Mouse (Mus musculus) kidney, adult 2 months (tissue): Measurements from ENCODE around the gene Wfdc13. TPM values are rescaled to one million over a fixed set of nuclear protein-coding genes. Genes with fewer than 3 reads are reported as not detected.

ENCODE experiments used
- DNase-seq: peaks from one replicate; pipeline ENCODE4 v3.0.0; 2021
- H3K27ac ChIP-seq: fragments of 200-500 bp; 2 replicates; pipeline ENCODE4 v1.5.1; 2012; ENCODE audit warnings: low read depth, low read length, control low read depth, inconsistent platforms; ENCODE audit not compliant: insufficient read depth
- H3K27me3 ChIP-seq: fragments of 200-500 bp; replicated peaks from 2 replicates; pipeline ENCODE4 v1.6.1; 2012; ENCODE audit warnings: mild to moderate bottlenecking, moderate library complexity, low read length, inconsistent platforms; ENCODE audit not compliant: control insufficient read depth, insufficient read depth
- H3K36me3 ChIP-seq: fragments of 200-500 bp; 2 replicates; pipeline ENCODE4 v1.6.1; 2012; ENCODE audit warnings: mild to moderate bottlenecking, moderate library complexity, low read length, inconsistent platforms; ENCODE audit not compliant: control insufficient read depth, insufficient read depth
- H3K4me1 ChIP-seq: fragments of 200-500 bp; 2 replicates; pipeline ENCODE4 v1.6.1; 2011; ENCODE audit warnings: low read length; ENCODE audit not compliant: control insufficient read depth, insufficient read depth
- H3K4me3 ChIP-seq: fragments of 200-500 bp; 2 replicates; pipeline ENCODE4 v1.5.1; 2011; ENCODE audit warnings: mild to moderate bottlenecking, low read depth, low read length, control low read depth; ENCODE audit not compliant: insufficient read depth
- CTCF ChIP-seq: fragments of 200-500 bp; conservative IDR thresholded peaks from 2 replicates; pipeline ENCODE4 v1.5.1; 2011; ENCODE audit warnings: low read depth, mild to moderate bottlenecking, control low read depth, low read length, moderate library complexity, mixed read lengths; ENCODE audit not compliant: insufficient read depth, insufficient read length
- POLR2A ChIP-seq: fragments of 200-500 bp; IDR thresholded peaks from one replicate; pipeline ENCODE4 v1.6.1; 2011; ENCODE audit warnings: low read depth, low read length, control low read depth
- WGBS: fragments of 180-500 bp; shearing (Covaris S2); methylation state at CpG from one replicate; pipeline ENCODE4 v1.1.7; 2018; 5-methylcytosine and 5-hydroxymethylcytosine counted together
- polyA plus RNA-seq: library from polyadenylated mRNA; depleted of rRNA; stranded (reverse); fragments of >200 nt; gene quantifications from 2 replicates; pipeline ENCODE4 v1.2.3, GENCODE M21; 2012

Wfdc13 gene
- polyA plus RNA-seq, 1 experiment = not detected

DNA sequence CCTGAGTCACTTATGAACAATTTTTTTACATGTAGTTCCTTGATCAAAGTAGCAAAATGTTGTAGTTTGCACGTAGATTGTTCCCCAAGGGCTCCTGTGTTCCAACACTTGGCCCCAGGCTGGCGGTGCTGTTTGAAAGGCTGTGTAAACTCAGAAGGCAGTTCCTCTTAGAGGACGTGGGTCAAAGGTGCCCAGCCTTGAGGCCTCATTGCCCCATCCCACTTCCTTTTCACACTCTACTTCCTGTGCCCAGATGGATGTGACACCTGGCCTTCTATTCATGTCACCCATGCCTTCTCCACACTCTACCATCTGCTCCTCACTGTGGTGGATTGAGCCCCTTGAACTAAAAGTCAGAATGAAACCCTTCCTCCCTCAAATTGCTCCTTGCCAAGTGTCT lies 5.0 kb upstream of the Wfdc13 start:
- no peaks in the 10 kb centered on the region for H3K36me3 ChIP-seq
- peaks cover 5% of the 10 kb centered on the region; the same call in 1 of the 2 replicates for H3K4me1 ChIP-seq
- no peak overlapping the region for H3K27ac ChIP-seq
- WGBS = 71% methylated on average over 3 of the region's 3 CpGs
- TF ChIP-seq POLR2A = no peak
- no peak for TF ChIP-seq CTCF
- no peak for DNase-seq
- no peak overlapping the region for H3K4me3 ChIP-seq
- H3K27me3 ChIP-seq = no peaks in the 10 kb centered on the region

- TF ChIP-seq POLR2A = no peak
- TF ChIP-seq CTCF = no peak
- H3K4me1 ChIP-seq = no peaks in the 10 kb centered on the region
- no peaks in the 10 kb centered on the region for H3K27me3 ChIP-seq
- no peaks in the 10 kb centered on the region for H3K36me3 ChIP-seq
- no peak within 1 kb of the TSS for H3K27ac ChIP-seq
- no peak for DNase-seq
- H3K4me3 ChIP-seq = no peak within 1 kb of the TSS
- WGBS = 69% methylated on average over 4 of the region's 4 CpGs
Observed at GRCm38 (mm10) chr2:164698201-164698600, 13.3 kb downstream of the Wfdc13 start, which contains the start of gene Spint4. TSS of gene Spint4 (plus strand) at chr2:164698501.

- 67% methylated on average over 5 of the region's 5 CpGs for WGBS
- no peak overlapping the region for H3K27ac ChIP-seq
- H3K36me3 ChIP-seq = no peaks in the 10 kb centered on the region
- no peaks in the 10 kb centered on the region for H3K4me1 ChIP-seq
- no peaks in the 10 kb centered on the region for H3K27me3 ChIP-seq
- DNase-seq = no peak
- TF ChIP-seq CTCF (no peak), POLR2A (no peak)
- H3K4me3 ChIP-seq = no peak overlapping the region
Observed at GRCm38 (mm10) chr2:164700959-164701358, 16.1 kb downstream of the Wfdc13 start.

- H3K36me3 ChIP-seq = no peaks in the 10 kb centered on the region
- H3K27ac ChIP-seq = no peak overlapping the region
- no peak overlapping the region for H3K4me3 ChIP-seq
- TF ChIP-seq POLR2A = no peak
- no peak for TF ChIP-seq CTCF
- 86% methylated on average over 5 of the region's 5 CpGs for WGBS
- H3K4me1 ChIP-seq = no peaks in the 10 kb centered on the region
- H3K27me3 ChIP-seq = no peaks in the 10 kb centered on the region
- DNase-seq = no peak
Observed at GRCm38 (mm10) chr2:164701761-164702160, 16.9 kb downstream of the Wfdc13 start.

DNA sequence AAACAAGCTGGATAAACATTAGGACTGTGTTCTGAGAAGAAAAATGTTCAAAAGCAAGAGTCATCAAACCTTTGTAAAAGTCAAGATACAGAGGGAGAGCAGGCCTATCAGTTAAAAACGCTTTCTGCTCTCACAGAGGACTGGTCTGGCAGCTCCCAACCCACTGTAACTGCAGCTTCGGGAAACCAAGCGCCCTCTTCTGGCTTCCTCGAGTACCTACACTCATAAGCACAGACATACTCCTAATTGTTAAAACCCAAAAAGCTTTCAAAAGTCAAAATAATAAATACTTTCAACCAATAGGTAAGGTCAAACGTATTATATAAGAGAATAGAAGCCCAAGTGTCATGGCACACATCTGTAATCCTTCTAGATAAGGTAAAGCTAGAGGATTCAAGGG lies 19.3 kb downstream of the Wfdc13 start:
- no peak for DNase-seq
- Histone ChIP-seq H3K4me1 (no peaks in the 10 kb centered on the region), H3K27me3 (no peaks in the 10 kb centered on the region), H3K36me3 (no peaks in the 10 kb centered on the region), H3K4me3 (no peak overlapping the region), H3K27ac (no peak overlapping the region)
- WGBS = 83% methylated on average over 5 of the region's 5 CpGs
- TF ChIP-seq CTCF (no peak), POLR2A (no peak)

- H3K4me1 ChIP-seq = no peaks in the 10 kb centered on the region
- no peaks in the 10 kb centered on the region for H3K36me3 ChIP-seq
- H3K4me3 ChIP-seq = no peak overlapping the region
- no peak for DNase-seq
- no peak overlapping the region for H3K27ac ChIP-seq
- H3K27me3 ChIP-seq = no peaks in the 10 kb centered on the region
- 92% methylated on average over 6 of the region's 6 CpGs for WGBS
- TF ChIP-seq POLR2A = no peak
- no peak for TF ChIP-seq CTCF
Observed at GRCm38 (mm10) chr2:164705328-164705727, 20.4 kb downstream of the Wfdc13 start.

DNA sequence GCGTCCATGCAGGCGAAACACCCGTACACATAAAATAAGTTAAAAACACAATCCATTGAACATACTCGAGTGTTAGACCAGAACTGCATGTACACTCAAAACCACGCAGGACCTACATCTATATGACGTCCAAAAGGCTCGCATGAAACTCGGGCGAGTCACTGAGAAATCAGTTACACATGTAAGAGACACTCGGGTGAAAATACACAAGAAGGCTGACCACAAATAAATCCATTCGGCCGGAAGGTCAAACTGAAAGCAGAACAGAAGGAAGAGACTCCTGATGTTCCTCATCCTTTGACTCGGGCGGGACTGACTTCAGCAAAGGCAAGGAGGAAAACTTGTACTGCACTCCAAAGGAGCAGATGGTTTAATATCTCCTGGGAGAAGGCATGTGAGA lies 21.1 kb downstream of the Wfdc13 start:
- H3K4me1 ChIP-seq = no peaks in the 10 kb centered on the region
- 86% methylated on average over 14 of the region's 14 CpGs for WGBS
- no peaks in the 10 kb centered on the region for H3K27me3 ChIP-seq
- no peak overlapping the region for H3K27ac ChIP-seq
- no peak for DNase-seq
- H3K36me3 ChIP-seq = no peaks in the 10 kb centered on the region
- H3K4me3 ChIP-seq = no peak overlapping the region
- TF ChIP-seq POLR2A (no peak), CTCF (no peak)
